Mouse (Mus musculus): ENCODE results near the gene Tiparp. TPM values are rescaled to one million over a fixed set of nuclear protein-coding genes. Genes with fewer than 3 reads are reported as not detected.
A peak's percentile ranks its signal among the peaks of the same experiment; 100 is the strongest.

Tiparp gene
- polyA plus RNA-seq, 1 experiment from 2014 or later = 42.3 TPM

DNA sequence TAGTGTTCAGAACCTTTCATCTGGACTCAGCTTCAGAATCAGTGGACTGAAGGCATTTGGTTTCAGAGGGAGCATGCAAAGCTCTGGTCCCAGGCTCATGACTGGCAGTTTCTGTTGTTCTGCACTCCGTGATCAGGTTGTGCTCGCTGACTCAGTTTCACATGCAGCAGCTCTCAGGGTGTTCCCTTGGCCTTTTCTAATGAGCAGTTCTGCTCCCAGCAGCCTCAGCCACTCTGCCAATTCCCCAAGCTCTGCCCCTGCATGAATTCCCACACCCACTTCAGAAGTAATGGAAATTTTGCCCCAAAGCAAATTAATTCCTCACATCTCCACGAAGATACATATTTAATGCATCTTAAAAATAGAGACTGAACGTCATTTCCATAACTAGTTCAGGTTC is 30.5 kb downstream of the Tiparp start:
- Histone ChIP-seq H3K9me3 (ENCODE audit: control insufficient read depth, low read depth, low read length) (no peaks in the 10 kb centered on the region), H3K9ac (replicated peaks; ENCODE audit: low read depth, low read length) (no peak overlapping the region), H3K27ac (ENCODE audit: low read length) (no peak overlapping the region), H3K4me3 (ENCODE audit: low read depth, low read length) (no peak overlapping the region), H3K4me1 (ENCODE audit: control insufficient read depth, insufficient read depth, low read length) (0 out of 2 replicates have a peak, but pooled peaks cover 4% of the 10 kb centered on the region), H3K27me3 (ENCODE audit: control insufficient read depth, insufficient read depth, low read length) (no peaks in the 10 kb centered on the region), H3K4me2 (replicated peaks; ENCODE audit: low read depth, low read length) (no peak overlapping the region), H3K36me3 (ENCODE audit: control insufficient read depth, insufficient read depth, low read length) (peaks cover 7% of the 10 kb centered on the region)
- 81% methylated on average over 4 of the region's 4 CpGs for WGBS
- ATAC-seq (ENCODE audit: insufficient number of reproducible peaks, insufficient read depth, low FRiP score, low read depth) = no peak

DNA sequence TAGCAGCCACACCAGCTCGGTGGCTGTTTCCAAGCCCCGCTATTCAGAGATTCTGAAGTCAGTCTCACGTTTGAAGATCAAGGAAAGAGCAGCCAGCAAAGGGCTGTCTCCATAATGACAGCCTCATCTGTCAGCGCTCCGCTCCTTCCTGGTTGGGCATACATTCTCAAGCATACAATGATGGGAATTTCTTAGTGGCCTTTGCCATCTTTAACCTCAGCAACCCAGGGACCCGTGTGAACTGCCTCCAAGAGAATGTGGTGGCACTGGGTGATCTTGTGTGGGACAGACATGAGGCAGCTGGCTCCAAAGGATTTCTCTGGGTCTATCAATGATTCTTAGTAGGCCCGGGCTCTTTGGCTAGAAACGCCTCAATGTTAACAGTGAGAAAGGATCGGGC is 34.0 kb downstream of the Tiparp start:
- Histone ChIP-seq H3K27me3 (ENCODE audit: control insufficient read depth, insufficient read depth, low read length) (no peaks in the 10 kb centered on the region), H3K4me3 (ENCODE audit: low read depth, low read length) (no peak overlapping the region), H3K36me3 (ENCODE audit: control insufficient read depth, insufficient read depth, low read length) (no peaks in the 10 kb centered on the region), H3K27ac (ENCODE audit: low read length) (no peak overlapping the region), H3K4me2 (replicated peaks; ENCODE audit: low read depth, low read length) (no peak overlapping the region), H3K9me3 (ENCODE audit: control insufficient read depth, low read depth, low read length) (no peaks in the 10 kb centered on the region), H3K4me1 (ENCODE audit: control insufficient read depth, insufficient read depth, low read length) (0 out of 2 replicates have a peak, but pooled peaks cover 7% of the 10 kb centered on the region), H3K9ac (replicated peaks; ENCODE audit: low read depth, low read length) (no peak overlapping the region)
- no peak for ATAC-seq (ENCODE audit: insufficient number of reproducible peaks, insufficient read depth, low FRiP score, low read depth)
- 70% methylated on average over 9 of the region's 9 CpGs for WGBS

DNA sequence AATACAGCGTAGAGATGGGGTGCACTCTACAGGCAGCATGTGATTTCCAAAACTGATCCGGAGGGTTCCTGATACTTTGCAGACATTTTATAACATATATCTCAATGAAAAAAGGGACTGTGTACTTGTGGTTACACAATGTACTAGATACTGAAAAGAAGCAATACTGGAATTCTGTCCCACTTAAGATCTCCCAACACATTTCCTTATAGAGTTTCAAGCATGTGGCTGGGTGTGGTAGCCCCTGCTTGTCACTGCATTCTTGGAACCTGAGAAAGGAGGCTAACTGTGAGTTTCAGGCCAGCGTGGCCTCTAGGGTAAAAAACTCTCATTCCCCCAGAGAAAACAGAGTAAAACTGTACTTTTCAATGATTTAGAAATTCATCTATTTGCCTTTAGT is 34.5 kb downstream of the Tiparp start:
- Histone ChIP-seq H3K9ac (replicated peaks; ENCODE audit: low read depth, low read length) (no peak overlapping the region), H3K4me1 (ENCODE audit: control insufficient read depth, insufficient read depth, low read length) (0 out of 2 replicates have a peak, but pooled peaks cover 7% of the 10 kb centered on the region), H3K27ac (ENCODE audit: low read length) (no peak overlapping the region), H3K36me3 (ENCODE audit: control insufficient read depth, insufficient read depth, low read length) (no peaks in the 10 kb centered on the region), H3K4me3 (ENCODE audit: low read depth, low read length) (no peak overlapping the region), H3K4me2 (replicated peaks; ENCODE audit: low read depth, low read length) (no peak overlapping the region), H3K27me3 (ENCODE audit: control insufficient read depth, insufficient read depth, low read length) (no peaks in the 10 kb centered on the region), H3K9me3 (ENCODE audit: control insufficient read depth, low read depth, low read length) (no peaks in the 10 kb centered on the region)
- no peak for ATAC-seq (ENCODE audit: insufficient number of reproducible peaks, insufficient read depth, low FRiP score, low read depth)
- 83% methylated on average over 3 of the region's 3 CpGs for WGBS

DNA sequence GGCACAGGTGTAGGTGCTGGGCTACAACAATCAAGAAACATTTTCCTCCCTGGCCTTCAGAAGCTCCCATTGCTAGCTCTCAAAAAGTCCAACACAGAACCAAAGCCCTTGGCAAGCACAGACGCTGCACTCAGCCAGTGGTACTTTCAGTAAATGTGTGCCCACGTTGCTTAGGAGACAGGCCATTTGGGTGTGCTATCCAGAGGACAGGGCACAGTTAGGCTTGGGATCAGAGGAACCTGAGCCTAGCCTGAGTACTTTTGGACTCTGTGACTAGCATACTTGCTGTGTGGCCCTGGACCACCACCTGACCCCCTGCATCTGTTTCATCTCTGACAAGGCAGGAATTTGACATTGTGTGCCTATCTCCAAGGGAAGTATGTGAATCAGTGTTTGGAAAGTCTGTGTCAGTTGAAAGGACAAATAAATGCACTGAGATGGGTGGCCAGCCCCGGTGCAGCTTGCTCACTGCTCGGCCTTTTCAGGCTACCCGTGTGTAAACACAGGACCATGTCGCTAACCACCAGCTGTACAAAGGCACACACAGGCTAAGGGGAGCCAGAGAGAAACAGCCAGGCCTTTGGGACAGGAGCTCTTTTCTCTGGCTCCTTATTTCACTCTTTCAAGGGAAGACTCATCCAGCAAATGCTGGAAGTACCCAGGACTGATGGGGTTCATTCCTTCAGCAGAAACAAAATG is 35.9 kb downstream of the Tiparp start:
- no peak overlapping the region for H3K4me3 ChIP-seq (ENCODE audit: low read depth, low read length)
- H3K4me2 ChIP-seq (replicated peaks; ENCODE audit: low read depth, low read length) = no peak overlapping the region
- 0 out of 2 replicates have a peak, but pooled peaks cover 7% of the 10 kb centered on the region for H3K4me1 ChIP-seq (ENCODE audit: control insufficient read depth, insufficient read depth, low read length)
- ATAC-seq (ENCODE audit: insufficient number of reproducible peaks, insufficient read depth, low FRiP score, low read depth) = peak; percentile 82
- H3K9ac ChIP-seq (replicated peaks; ENCODE audit: low read depth, low read length) = no peak overlapping the region
- WGBS = 17% methylated on average over 6 of the region's 6 CpGs
- peak overlapping the region; percentile 41; the same call in 1 of the 2 replicates for H3K27ac ChIP-seq (ENCODE audit: low read length)
- H3K27me3 ChIP-seq (ENCODE audit: control insufficient read depth, insufficient read depth, low read length) = no peaks in the 10 kb centered on the region
- H3K36me3 ChIP-seq (ENCODE audit: control insufficient read depth, insufficient read depth, low read length) = no peaks in the 10 kb centered on the region
- no peaks in the 10 kb centered on the region for H3K9me3 ChIP-seq (ENCODE audit: control insufficient read depth, low read depth, low read length)

DNA sequence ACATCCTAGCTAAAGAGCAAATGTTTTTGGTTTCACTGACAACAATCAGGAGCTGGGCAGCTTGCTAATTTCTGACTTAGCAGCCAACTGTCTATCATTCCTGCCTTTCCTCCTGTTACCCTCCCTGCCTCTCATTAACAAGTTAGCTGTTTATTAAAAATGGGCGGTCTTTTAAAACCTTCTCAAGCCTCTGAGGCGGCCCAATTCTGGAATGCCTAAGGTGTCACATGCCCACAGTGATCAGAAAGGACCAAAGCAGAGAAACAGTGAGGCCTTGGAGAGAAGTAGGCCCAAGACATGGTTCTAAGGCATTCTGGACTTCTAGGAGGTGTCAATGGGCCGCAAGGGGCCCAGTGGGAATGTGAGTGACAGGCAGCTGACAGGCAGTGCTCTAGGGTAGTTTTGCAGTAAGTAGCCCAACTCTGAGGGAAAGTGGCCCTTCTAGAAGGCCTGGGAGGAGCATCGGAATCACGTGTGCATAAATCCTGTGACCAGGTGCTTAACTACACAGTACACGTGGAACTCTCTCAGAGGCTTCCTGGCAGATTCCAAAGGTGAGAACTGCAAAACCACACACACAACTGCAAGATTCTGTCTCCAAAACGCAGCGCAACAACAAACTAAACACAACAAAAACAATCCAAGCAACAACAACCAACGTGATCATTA is 37.6 kb downstream of the Tiparp start:
- Histone ChIP-seq H3K27me3 (ENCODE audit: control insufficient read depth, insufficient read depth, low read length) (no peaks in the 10 kb centered on the region), H3K27ac (ENCODE audit: low read length) (no peak overlapping the region), H3K4me2 (replicated peaks; ENCODE audit: low read depth, low read length) (no peak overlapping the region), H3K4me1 (ENCODE audit: control insufficient read depth, insufficient read depth, low read length) (0 out of 2 replicates have a peak, but pooled peaks cover 7% of the 10 kb centered on the region), H3K9ac (replicated peaks; ENCODE audit: low read depth, low read length) (no peak overlapping the region), H3K36me3 (ENCODE audit: control insufficient read depth, insufficient read depth, low read length) (no peaks in the 10 kb centered on the region), H3K4me3 (ENCODE audit: low read depth, low read length) (no peak overlapping the region), H3K9me3 (ENCODE audit: control insufficient read depth, low read depth, low read length) (no peaks in the 10 kb centered on the region)
- WGBS = 67% methylated on average over 9 of the region's 9 CpGs
- ATAC-seq (ENCODE audit: insufficient number of reproducible peaks, insufficient read depth, low FRiP score, low read depth) = no peak

GRCm38 (mm10) chr3:65569941-65570340 is 41.7 kb downstream of the Tiparp start:
- Histone ChIP-seq H3K36me3 (ENCODE audit: control insufficient read depth, insufficient read depth, low read length) (no peaks in the 10 kb centered on the region), H3K9ac (replicated peaks; ENCODE audit: low read depth, low read length) (no peak overlapping the region), H3K4me1 (ENCODE audit: control insufficient read depth, insufficient read depth, low read length) (no peaks in the 10 kb centered on the region), H3K27ac (ENCODE audit: low read length) (no peak overlapping the region), H3K9me3 (ENCODE audit: control insufficient read depth, low read depth, low read length) (no peaks in the 10 kb centered on the region), H3K27me3 (ENCODE audit: control insufficient read depth, insufficient read depth, low read length) (no peaks in the 10 kb centered on the region), H3K4me2 (replicated peaks; ENCODE audit: low read depth, low read length) (no peak overlapping the region), H3K4me3 (ENCODE audit: low read depth, low read length) (no peak overlapping the region)
- no peak for ATAC-seq (ENCODE audit: insufficient number of reproducible peaks, insufficient read depth, low FRiP score, low read depth)

DNA sequence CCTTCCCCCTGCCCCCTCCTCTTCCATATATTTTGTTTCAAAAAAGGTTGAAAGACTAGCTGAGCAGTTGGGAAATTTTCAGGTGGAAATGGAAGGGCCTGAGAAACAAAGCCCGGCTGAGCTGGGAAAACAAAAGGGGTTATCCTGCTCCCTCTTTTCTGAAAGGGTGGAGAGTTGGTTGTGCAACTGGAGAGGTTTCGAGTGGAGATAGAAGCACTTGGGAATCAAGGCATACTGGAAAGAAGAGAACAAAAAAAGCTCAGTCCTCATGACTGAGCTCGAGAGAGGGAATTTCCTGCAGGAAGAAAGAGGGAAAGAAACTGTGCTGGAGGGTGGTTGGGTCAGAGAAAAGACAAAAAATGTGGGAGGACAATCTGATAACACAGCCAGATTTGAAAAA is 45.3 kb downstream of the Tiparp start:
- ATAC-seq (ENCODE audit: insufficient number of reproducible peaks, insufficient read depth, low FRiP score, low read depth) = no peak
- Histone ChIP-seq H3K27ac (ENCODE audit: low read length) (no peak overlapping the region), H3K27me3 (ENCODE audit: control insufficient read depth, insufficient read depth, low read length) (no peaks in the 10 kb centered on the region), H3K9me3 (ENCODE audit: control insufficient read depth, low read depth, low read length) (no peaks in the 10 kb centered on the region), H3K36me3 (ENCODE audit: control insufficient read depth, insufficient read depth, low read length) (no peaks in the 10 kb centered on the region), H3K4me1 (ENCODE audit: control insufficient read depth, insufficient read depth, low read length) (no peaks in the 10 kb centered on the region), H3K4me2 (replicated peaks; ENCODE audit: low read depth, low read length) (no peak overlapping the region), H3K4me3 (ENCODE audit: low read depth, low read length) (no peak overlapping the region), H3K9ac (replicated peaks; ENCODE audit: low read depth, low read length) (no peak overlapping the region)
- 53% methylated on average over 3 of the region's 3 CpGs for WGBS

GRCm38 (mm10) chr3:65577602-65578001 is 49.4 kb downstream of the Tiparp start:
- Histone ChIP-seq H3K27ac (ENCODE audit: low read length) (no peak overlapping the region), H3K9me3 (ENCODE audit: control insufficient read depth, low read depth, low read length) (no peaks in the 10 kb centered on the region), H3K27me3 (ENCODE audit: control insufficient read depth, insufficient read depth, low read length) (no peaks in the 10 kb centered on the region), H3K4me1 (ENCODE audit: control insufficient read depth, insufficient read depth, low read length) (no peaks in the 10 kb centered on the region), H3K9ac (replicated peaks; ENCODE audit: low read depth, low read length) (no peak overlapping the region), H3K4me2 (replicated peaks; ENCODE audit: low read depth, low read length) (no peak overlapping the region), H3K36me3 (ENCODE audit: control insufficient read depth, insufficient read depth, low read length) (no peaks in the 10 kb centered on the region), H3K4me3 (ENCODE audit: low read depth, low read length) (no peak overlapping the region)
- WGBS = 80% methylated on average over 3 of the region's 3 CpGs
- 0 out of 2 replicates have a peak, but pooled peaks have one; percentile 33 for ATAC-seq (ENCODE audit: insufficient number of reproducible peaks, insufficient read depth, low FRiP score, low read depth)
